Mouse (Mus musculus) gastrocnemius, postnatal 36 days (tissue): ENCODE measurements around the gene Eif4enif1. TPM values are rescaled to one million over a fixed set of nuclear protein-coding genes. Genes with fewer than 3 reads are reported as not detected.

Experiments used
- DNase-seq, 2 experiments: peaks; one replicate each; pipeline ENCODE4 v3.0.0; 2022
- intact Hi-C: fragments of 180-260 bp; cut with DNase I; formaldehyde crosslinking; loops from one replicate; pipeline ENCODE4 v1.15.1; 2025
- total RNA-seq, 2 experiments: library from RNA; stranded (reverse); gene quantifications; 2 replicates each; pipeline ENCODE4 v1.2.3; 2021

Eif4enif1 gene
- total RNA-seq, 2 experiments from 2014 or later: 26.6 to 27.9 TPM

DNA sequence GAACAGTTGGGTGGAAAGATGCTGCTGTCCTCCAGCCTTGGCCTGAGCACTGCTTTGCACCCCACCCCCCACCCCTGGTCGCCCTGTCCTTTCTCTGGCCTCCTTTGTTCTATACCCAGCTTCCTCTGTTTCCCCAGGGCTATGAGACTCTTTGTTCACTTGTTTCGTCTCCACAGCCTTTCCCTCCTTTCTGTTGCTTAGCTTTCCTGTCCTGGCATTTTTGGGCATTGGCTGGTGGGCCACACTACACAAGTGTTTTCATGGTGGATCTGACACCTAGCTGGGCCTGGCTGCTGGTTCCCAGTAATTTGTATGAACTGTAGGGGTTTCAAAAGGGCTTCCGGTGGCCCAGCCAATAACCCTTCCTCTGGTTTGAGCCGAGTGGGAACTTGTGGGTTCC, 91.2 kb downstream of the Eif4enif1 start:
- intact Hi-C loops: no loop called here
- DNase-seq: no peak

Other genes starting within 250 kb of the Eif4enif1 start
- 1 to 10 TPM; 9.3 to 9.9 TPM for gene Sfi1, start 8.9 kb upstream of the Eif4enif1 start, total RNA-seq
- 10 to 100 TPM; 36.4 to 45.4 TPM for gene Drg1, start 64.0 kb downstream of the Eif4enif1 start, total RNA-seq
- 10 to 100 TPM in 1 of 2 experiments, 1 to 10 TPM in 1; 8.3 to 19.4 TPM for gene Patz1, start 86.5 kb downstream of the Eif4enif1 start, total RNA-seq
- 10 to 100 TPM; 21.2 to 25.0 TPM for gene Pik3ip1, start 128.0 kb downstream of the Eif4enif1 start, total RNA-seq
- 10 to 100 TPM in 1 of 2 experiments, 1 to 10 TPM in 1; 9.8 to 11.9 TPM for gene Limk2, start 206.8 kb downstream of the Eif4enif1 start, total RNA-seq
- 10 to 100 TPM; 15.1 to 16.1 TPM for gene Rnf185, start 250.0 kb downstream of the Eif4enif1 start, total RNA-seq